Mouse (Mus musculus): ENCODE results near the gene Adcy1. TPM values are rescaled to one million over a fixed set of nuclear protein-coding genes. Genes with fewer than 3 reads are reported as not detected.
"Not testable (repeated sequence)": the region's sequence is repeated elsewhere in the genome, so short reads cannot be mapped to it uniquely, and the experiment has no call there.

Adcy1 gene
- total RNA-seq, 1 experiment, result 5.5 TPM

- peak; percentile 45 for DNase-seq (ENCODE audit: low read depth, low spot score)
- Histone ChIP-seq H3K9ac (ENCODE audit: insufficient read depth, low read depth, low read length, poor library complexity, severe bottlenecking) (peak within 1 kb of the TSS; percentile 85), H3K36me3 (ENCODE audit: control insufficient read depth, insufficient read depth, low read length, poor library complexity, severe bottlenecking) (peaks cover 8% of the 10 kb centered on the region), H3K27ac (ENCODE audit: insufficient read depth, low read depth, low read length, poor library complexity, severe bottlenecking) (no peak within 1 kb of the TSS; the same call in 1 of the 2 replicates), H3K4me1 (ENCODE audit: control insufficient read depth in 2 of 2, insufficient read depth in 2 of 2, low read length in 2 of 2, poor library complexity in 1 of 2) (no peaks in the 10 kb centered on the region; a peak in 1 of 4 replicates), H3K4me3 (ENCODE audit: insufficient read depth in 1 of 2, low read depth in 1 of 2, low read length in 2 of 2, poor library complexity in 1 of 2, severe bottlenecking in 1 of 2) (peak within 1 kb of the TSS; percentile 56 to 81), H3K9me3 (ENCODE audit: control insufficient read depth, insufficient read depth, low read depth, low read length) (no peaks in the 10 kb centered on the region)
- in situ Hi-C loops (cut with MboI; ENCODE audit: low sequenced_read_pairs in 2 of 2, unreplicated experiment in 2 of 2), result loop anchor here (10.0 to 25.0 kb wide), 2 partner anchors 1031 to 1174 kb away; no protein-coding TSS in a partner anchor
- TF ChIP-seq CHD2 (IDR thresholded peaks at IDR 0.05; ENCODE audit: low read depth, low read length), result no peak
- TF ChIP-seq ZC3H11A (IDR thresholded peaks at IDR 0.05; ENCODE audit: borderline replicate concordance, low read depth, low read length), result no peak
- TF ChIP-seq MAFK (IDR thresholded peaks at IDR 0.05; ENCODE audit: insufficient read depth, low read depth, low read length), result no peak
- no peak for TF ChIP-seq HCFC1 (IDR thresholded peaks at IDR 0.05; ENCODE audit: borderline replicate concordance, insufficient read depth, low read length)
- TF ChIP-seq ZNF384 (IDR thresholded peaks at IDR 0.05; ENCODE audit: low read depth, low read length), result no peak
Observed at GRCm38 (mm10) chr11:7213501-7214341, 150.4 kb downstream of the Adcy1 start, which contains the start of gene Igfbp3. TSS of gene Igfbp3 (minus strand) at chr11:7213923.

- no peak overlapping the region for H3K27ac ChIP-seq (ENCODE audit: insufficient read depth, low read depth, low read length, poor library complexity, severe bottlenecking)
- in situ Hi-C loops (cut with MboI; ENCODE audit: low sequenced_read_pairs in 2 of 2, unreplicated experiment in 2 of 2), result loop anchor here (10.0 to 25.0 kb wide), 2 partner anchors 1030 to 1173 kb away; no protein-coding TSS in a partner anchor
- DNase-seq (ENCODE audit: low read depth, low spot score), result peak; percentile 7
- peak overlapping the region; percentile 85; the same call in 1 of the 2 replicates for H3K9ac ChIP-seq (ENCODE audit: insufficient read depth, low read depth, low read length, poor library complexity, severe bottlenecking)
- peaks cover 2% of the 10 kb centered on the region for H3K36me3 ChIP-seq (ENCODE audit: control insufficient read depth, insufficient read depth, low read length, poor library complexity, severe bottlenecking)
- no peaks in the 10 kb centered on the region for H3K9me3 ChIP-seq (ENCODE audit: control insufficient read depth, insufficient read depth, low read depth, low read length)
- no peaks in the 10 kb centered on the region; a peak in 1 of 4 replicates for H3K4me1 ChIP-seq (ENCODE audit: control insufficient read depth in 2 of 2, insufficient read depth in 2 of 2, low read length in 2 of 2, poor library complexity in 1 of 2)
- peak overlapping the region; percentile 56 to 81 for H3K4me3 ChIP-seq (ENCODE audit: insufficient read depth in 1 of 2, low read depth in 1 of 2, low read length in 2 of 2, poor library complexity in 1 of 2, severe bottlenecking in 1 of 2)
- TF ChIP-seq MAFK (IDR thresholded peaks at IDR 0.05; ENCODE audit: insufficient read depth, low read depth, low read length) (no peak), HCFC1 (IDR thresholded peaks at IDR 0.05; ENCODE audit: borderline replicate concordance, insufficient read depth, low read length) (no peak), ZC3H11A (IDR thresholded peaks at IDR 0.05; ENCODE audit: borderline replicate concordance, low read depth, low read length) (no peak)
Observed at GRCm38 (mm10) chr11:7214342-7214660, 151.0 kb downstream of the Adcy1 start.

DNA sequence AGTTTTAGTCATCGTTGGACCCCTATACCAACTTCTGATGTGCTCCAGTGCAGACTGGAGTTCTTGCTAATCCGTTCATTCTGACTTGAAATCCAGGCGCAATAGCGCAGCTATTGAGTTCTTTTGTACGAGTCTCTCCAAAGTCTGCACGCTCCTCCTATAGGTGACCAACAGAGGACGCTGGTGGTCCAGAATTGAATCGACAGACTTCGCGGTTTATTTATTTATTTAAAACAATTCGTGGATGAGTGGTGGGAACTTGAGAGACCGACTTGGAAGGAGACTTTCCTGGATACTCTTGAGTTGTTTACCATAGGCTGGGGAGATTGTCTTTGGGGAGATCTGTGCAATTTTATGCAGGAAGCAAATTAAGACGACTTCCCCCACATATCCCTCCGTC, 151.5 kb downstream of the Adcy1 start:
- TF ChIP-seq HCFC1 (IDR thresholded peaks at IDR 0.05; ENCODE audit: borderline replicate concordance, insufficient read depth, low read length), result no peak
- TF ChIP-seq ZNF384 (IDR thresholded peaks at IDR 0.05; ENCODE audit: low read depth, low read length), result 0 out of 2 replicates have a peak, but pooled peaks have one; percentile 8
- peak; percentile 99 for TF ChIP-seq ZC3H11A (IDR thresholded peaks at IDR 0.05; ENCODE audit: borderline replicate concordance, low read depth, low read length)
- no peak for TF ChIP-seq MAFK (IDR thresholded peaks at IDR 0.05; ENCODE audit: insufficient read depth, low read depth, low read length)
- TF ChIP-seq CHD2 (IDR thresholded peaks at IDR 0.05; ENCODE audit: low read depth, low read length), result no peak
- peak; percentile 51 for DNase-seq (ENCODE audit: low read depth, low spot score)
- Histone ChIP-seq H3K9me3 (ENCODE audit: control insufficient read depth, insufficient read depth, low read depth, low read length) (no peaks in the 10 kb centered on the region), H3K36me3 (ENCODE audit: control insufficient read depth, insufficient read depth, low read length, poor library complexity, severe bottlenecking) (no peaks in the 10 kb centered on the region), H3K4me3 (ENCODE audit: insufficient read depth in 1 of 2, low read depth in 1 of 2, low read length in 2 of 2, poor library complexity in 1 of 2, severe bottlenecking in 1 of 2) (peak overlapping the region in 1 of 2 experiments; percentile 56; a peak in 2 of 4 replicates), H3K4me1 (ENCODE audit: control insufficient read depth in 2 of 2, insufficient read depth in 2 of 2, low read length in 2 of 2, poor library complexity in 1 of 2) (no peaks in the 10 kb centered on the region; a peak in 1 of 4 replicates), H3K27ac (ENCODE audit: insufficient read depth, low read depth, low read length, poor library complexity, severe bottlenecking) (no peak overlapping the region), H3K9ac (ENCODE audit: insufficient read depth, low read depth, low read length, poor library complexity, severe bottlenecking) (no peak overlapping the region)
- in situ Hi-C loops (cut with MboI; ENCODE audit: low sequenced_read_pairs in 2 of 2, unreplicated experiment in 2 of 2), result loop anchor here (10.0 to 25.0 kb wide), 2 partner anchors 1030 to 1173 kb away; no protein-coding TSS in a partner anchor

GRCm38 (mm10) chr11:7215703-7216102, 152.4 kb downstream of the Adcy1 start:
- Histone ChIP-seq H3K9ac (ENCODE audit: insufficient read depth, low read depth, low read length, poor library complexity, severe bottlenecking) (no peak overlapping the region), H3K27ac (ENCODE audit: insufficient read depth, low read depth, low read length, poor library complexity, severe bottlenecking) (no peak overlapping the region), H3K4me3 (ENCODE audit: insufficient read depth in 1 of 2, low read depth in 1 of 2, low read length in 2 of 2, poor library complexity in 1 of 2, severe bottlenecking in 1 of 2) (no peak overlapping the region), H3K36me3 (ENCODE audit: control insufficient read depth, insufficient read depth, low read length, poor library complexity, severe bottlenecking) (no peaks in the 10 kb centered on the region), H3K4me1 (ENCODE audit: control insufficient read depth in 2 of 2, insufficient read depth in 2 of 2, low read length in 2 of 2, poor library complexity in 1 of 2) (no peaks in the 10 kb centered on the region; a peak in 1 of 4 replicates), H3K9me3 (ENCODE audit: control insufficient read depth, insufficient read depth, low read depth, low read length) (no peaks in the 10 kb centered on the region)
- TF ChIP-seq CHD2 (IDR thresholded peaks at IDR 0.05; ENCODE audit: low read depth, low read length) (no peak), HCFC1 (IDR thresholded peaks at IDR 0.05; ENCODE audit: borderline replicate concordance, insufficient read depth, low read length) (no peak), ZC3H11A (IDR thresholded peaks at IDR 0.05; ENCODE audit: borderline replicate concordance, low read depth, low read length) (peak; percentile 50; the same call in 1 of the 2 replicates)
- peak; percentile 34 for DNase-seq (ENCODE audit: low read depth, low spot score)
- in situ Hi-C loops (cut with MboI; ENCODE audit: low sequenced_read_pairs in 2 of 2, unreplicated experiment in 2 of 2), result loop anchor here (10.0 to 25.0 kb wide), 2 partner anchors 1029 to 1172 kb away; no protein-coding TSS in a partner anchor

GRCm38 (mm10) chr11:7221826-7222225, 158.5 kb downstream of the Adcy1 start:
- in situ Hi-C loops (cut with MboI; ENCODE audit: low sequenced_read_pairs in 2 of 2, unreplicated experiment in 2 of 2), result loop anchor here in 1 of 2 experiments (25.0 kb wide), 1 partner anchor 1165 kb away; no protein-coding TSS in a partner anchor
- H3K4me3 ChIP-seq (ENCODE audit: insufficient read depth in 1 of 2, low read depth in 1 of 2, low read length in 2 of 2, poor library complexity in 1 of 2, severe bottlenecking in 1 of 2); H3K36me3 ChIP-seq (ENCODE audit: control insufficient read depth, insufficient read depth, low read length, poor library complexity, severe bottlenecking); H3K9ac ChIP-seq (ENCODE audit: insufficient read depth, low read depth, low read length, poor library complexity, severe bottlenecking); H3K9me3 ChIP-seq (ENCODE audit: control insufficient read depth, insufficient read depth, low read depth, low read length); H3K27ac ChIP-seq (ENCODE audit: insufficient read depth, low read depth, low read length, poor library complexity, severe bottlenecking); H3K4me1 ChIP-seq (ENCODE audit: control insufficient read depth in 2 of 2, insufficient read depth in 2 of 2, low read length in 2 of 2, poor library complexity in 1 of 2): not testable (repeated sequence)
- peak; percentile 46 for DNase-seq (ENCODE audit: low read depth, low spot score)

Measured in ES-E14 (cell line).